Mouse (Mus musculus) liver, embryonic 14.5 days (tissue): Measurements from ENCODE around the gene Ccdc65. TPM values are rescaled to one million over a fixed set of nuclear protein-coding genes. Genes with fewer than 3 reads are reported as not detected.

Experiments used
- ATAC-seq: fragments of 200-750 bp; cut with Nextera tagmentation; 2 replicates; pipeline ENCODE4 v1.8.0; 2017; ENCODE audit warnings: moderate number of reproducible peaks, mild to moderate bottlenecking, moderate library complexity; ENCODE audit not compliant: insufficient read depth
- DNase-seq, 3 experiments: peaks; one replicate each; pipeline ENCODE4 v3.0.0-alpha.2; 2012 to 2013; ENCODE audit warnings: low read depth in 3 of 3, low spot score in 3 of 3
- H3K27ac ChIP-seq: fragments of 300-500 bp; sonication (generic); 2 replicates; pipeline ENCODE4 v1.5.1; 2014; ENCODE audit warnings: moderate library complexity, mild to moderate bottlenecking, control low read depth, inconsistent platforms
- H3K27me3 ChIP-seq: fragments of 300-500 bp; sonication (generic); 2 replicates; pipeline ENCODE4 v1.6.1; 2014; ENCODE audit warnings: mild to moderate bottlenecking, low read length, moderate library complexity; ENCODE audit not compliant: control insufficient read depth, insufficient read depth
- H3K36me3 ChIP-seq: fragments of 300-500 bp; sonication (generic); replicated peaks from 2 replicates; pipeline ENCODE4 v1.6.1; 2014; ENCODE audit warnings: low read depth; ENCODE audit not compliant: control insufficient read depth, insufficient read depth
- H3K4me1 ChIP-seq, 2 experiments: fragments of 200-500 bp in 1 of 2; fragments of 300-500 bp in 1 of 2; sonication (generic) in 1 of 2; replicated peaks; 2 replicates each; pipeline ENCODE4 v1.6.1; 2012 to 2014; ENCODE audit warnings: antibody characterized with exemption in 1 of 2, inconsistent platforms in 1 of 2, low read length in 1 of 2; ENCODE audit not compliant: control insufficient read depth in 2 of 2, insufficient read depth in 2 of 2
- H3K4me2 ChIP-seq: fragments of 300-500 bp; sonication (generic); 2 replicates; pipeline ENCODE4 v1.6.1; 2014; ENCODE audit warnings: low read depth, mild to moderate bottlenecking, control low read depth, moderate library complexity
- H3K4me3 ChIP-seq, 2 experiments: fragments of 200-500 bp in 1 of 2; fragments of 300-500 bp in 1 of 2; sonication (generic) in 1 of 2; 2 replicates each; pipeline ENCODE4 v1.5.1; 2012 to 2014; ENCODE audit warnings: low read depth in 2 of 2, low read length in 2 of 2, mild to moderate bottlenecking in 2 of 2, control low read depth in 1 of 2, inconsistent platforms in 1 of 2, moderate library complexity in 1 of 2; ENCODE audit not compliant: insufficient read depth in 1 of 2
- H3K9ac ChIP-seq: fragments of 300-500 bp; sonication (generic); replicated peaks from 2 replicates; pipeline ENCODE4 v1.6.1; 2014; ENCODE audit warnings: mild to moderate bottlenecking, control low read depth, moderate library complexity
- H3K9me3 ChIP-seq: fragments of 300-500 bp; sonication (generic); 2 replicates; pipeline ENCODE4 v1.6.1; 2016; ENCODE audit warnings: low read length, mixed read lengths; ENCODE audit not compliant: control insufficient read depth
- CTCF ChIP-seq: IDR thresholded peaks from 2 replicates; pipeline ENCODE4 v1.5.1; 2016; ENCODE audit warnings: antibody characterized with exemption, low read depth, control low read depth
- EP300 ChIP-seq: IDR thresholded peaks from 2 replicates; pipeline ENCODE4 v1.6.1; 2016; ENCODE audit warnings: antibody characterized with exemption, low read depth
- WGBS: fragments of 180-500 bp; shearing (Covaris S2); extraction: QIAGEN DNeasy Blood & Tissue Kit; methylation state at CpG from one replicate; pipeline ENCODE4 v1.1.7; 2014; ENCODE audit not compliant: insufficient replicate concordance; 5-methylcytosine and 5-hydroxymethylcytosine counted together
- polyA plus RNA-seq, 2 experiments: library from polyadenylated mRNA; depleted of rRNA in 1 of 2; stranded (reverse) in 1 of 2; unstranded in 1 of 2; fragments of >200 nt; fragmentation: Nextera tagmentation in 1 of 2; extraction: Ambion mirVana in 1 of 2; gene quantifications; 2 replicates each; pipeline versions ENCODE4 v1.2.1 to v1.2.3; 2012 to 2014

Ccdc65 gene
- polyA plus RNA-seq, 2 experiments = 0.01 TPM; not detected in 1

DNA sequence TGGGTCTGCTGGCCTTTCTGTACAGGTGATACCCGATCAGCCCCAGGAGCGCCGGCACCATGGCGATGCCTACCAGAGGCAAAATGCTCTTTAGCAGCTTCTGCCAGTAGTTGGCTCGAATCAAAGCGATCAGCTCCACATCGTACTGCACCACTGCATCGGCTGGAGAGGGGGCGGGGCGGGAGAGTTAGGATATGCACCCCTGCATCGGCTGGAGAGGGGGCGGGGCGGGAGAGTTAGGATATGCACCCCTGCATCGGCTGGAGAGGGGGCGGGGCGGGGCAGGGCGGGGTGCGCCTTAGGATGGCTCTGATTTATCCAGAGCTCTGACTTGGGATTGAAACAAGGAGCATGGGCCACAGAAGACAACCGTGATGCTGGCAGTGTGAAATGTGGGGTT is 16.4 kb downstream of the Ccdc65 start:
- TF ChIP-seq CTCF = no peak
- no peak for TF ChIP-seq EP300
- 46% methylated on average over 19 of the region's 19 CpGs for WGBS

DNA sequence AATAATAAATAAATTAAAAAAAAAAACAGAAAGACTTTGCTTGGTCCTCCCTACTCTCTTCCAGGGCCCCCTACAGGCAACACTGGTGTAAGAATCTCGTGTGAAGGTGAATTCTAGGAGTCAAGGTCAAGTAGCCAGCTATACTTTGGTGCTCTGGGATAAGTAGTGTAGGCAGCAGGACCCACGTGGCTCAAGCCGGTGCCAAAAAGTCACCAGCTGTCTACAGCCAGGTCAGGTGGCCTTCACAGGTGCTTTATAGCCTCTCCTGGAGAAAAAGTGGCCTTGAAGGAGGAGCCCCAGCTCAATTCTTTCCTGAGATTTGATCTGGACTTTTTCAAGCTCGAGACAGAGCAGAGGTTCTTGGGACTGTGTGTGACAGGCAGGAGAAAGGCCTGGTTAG is 18.1 kb downstream of the Ccdc65 start:
- no peak for ATAC-seq
- H3K4me3 ChIP-seq = no peak overlapping the region
- no peaks in the 10 kb centered on the region for H3K36me3 ChIP-seq
- no peak overlapping the region for H3K27ac ChIP-seq
- WGBS = 53% methylated on average over 4 of the region's 4 CpGs
- H3K4me1 ChIP-seq = peaks cover 0 to 11% of the 10 kb centered on the region in 2 experiments; a peak in 2 of 4 replicates
- no peak for DNase-seq
- H3K27me3 ChIP-seq = peaks cover 13% of the 10 kb centered on the region
- H3K9me3 ChIP-seq = no peaks in the 10 kb centered on the region
- no peak overlapping the region for H3K9ac ChIP-seq
- no peak; the same call in 1 of the 2 replicates for TF ChIP-seq CTCF
- no peak for TF ChIP-seq EP300
- H3K4me2 ChIP-seq = no peak overlapping the region

More for the DNA sequence above, 16.4 kb downstream of the Ccdc65 start:
- Histone ChIP-seq H3K4me2 (no peak overlapping the region), H3K4me1 (peaks cover 0 to 9% of the 10 kb centered on the region in 2 experiments; a peak in 2 of 4 replicates), H3K27me3 (peaks cover 13% of the 10 kb centered on the region), H3K36me3 (no peaks in the 10 kb centered on the region), H3K9ac (no peak overlapping the region), H3K9me3 (no peaks in the 10 kb centered on the region), H3K4me3 (no peak overlapping the region), H3K27ac (no peak overlapping the region)
- DNase-seq (no peak), ATAC-seq (no peak)

DNA sequence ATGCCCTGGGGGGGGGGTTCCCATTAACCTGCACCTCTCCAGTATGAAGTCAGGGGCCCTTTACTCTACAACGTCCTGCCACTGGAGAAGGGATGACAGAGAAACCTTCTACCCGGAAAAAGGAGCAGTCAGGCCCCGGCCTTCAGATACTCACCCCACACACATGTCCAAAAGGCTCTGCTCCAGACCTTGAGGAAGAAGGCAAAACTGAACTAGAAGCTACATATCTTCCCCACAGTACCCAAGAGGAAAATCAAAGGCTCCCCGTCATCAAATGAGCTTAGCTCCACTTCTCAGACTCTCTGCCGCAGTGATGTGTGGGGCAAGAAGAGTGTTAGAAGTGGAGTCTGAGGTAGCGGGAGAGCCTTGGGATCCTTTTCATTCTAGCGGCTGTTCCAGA is 18.7 kb downstream of the Ccdc65 start:
- ATAC-seq (no peak), DNase-seq (no peak)
- Histone ChIP-seq H3K27me3 (peaks cover 13% of the 10 kb centered on the region), H3K9ac (no peak overlapping the region), H3K4me1 (peaks cover 0 to 11% of the 10 kb centered on the region in 2 experiments; a peak in 2 of 4 replicates), H3K9me3 (no peaks in the 10 kb centered on the region), H3K27ac (no peak overlapping the region), H3K4me3 (peak overlapping the region; percentile 61 to 73), H3K4me2 (peak overlapping the region; percentile 77), H3K36me3 (no peaks in the 10 kb centered on the region)
- no peak for TF ChIP-seq EP300
- no peak for TF ChIP-seq CTCF
- 45% methylated on average over 7 of the region's 7 CpGs for WGBS

DNA sequence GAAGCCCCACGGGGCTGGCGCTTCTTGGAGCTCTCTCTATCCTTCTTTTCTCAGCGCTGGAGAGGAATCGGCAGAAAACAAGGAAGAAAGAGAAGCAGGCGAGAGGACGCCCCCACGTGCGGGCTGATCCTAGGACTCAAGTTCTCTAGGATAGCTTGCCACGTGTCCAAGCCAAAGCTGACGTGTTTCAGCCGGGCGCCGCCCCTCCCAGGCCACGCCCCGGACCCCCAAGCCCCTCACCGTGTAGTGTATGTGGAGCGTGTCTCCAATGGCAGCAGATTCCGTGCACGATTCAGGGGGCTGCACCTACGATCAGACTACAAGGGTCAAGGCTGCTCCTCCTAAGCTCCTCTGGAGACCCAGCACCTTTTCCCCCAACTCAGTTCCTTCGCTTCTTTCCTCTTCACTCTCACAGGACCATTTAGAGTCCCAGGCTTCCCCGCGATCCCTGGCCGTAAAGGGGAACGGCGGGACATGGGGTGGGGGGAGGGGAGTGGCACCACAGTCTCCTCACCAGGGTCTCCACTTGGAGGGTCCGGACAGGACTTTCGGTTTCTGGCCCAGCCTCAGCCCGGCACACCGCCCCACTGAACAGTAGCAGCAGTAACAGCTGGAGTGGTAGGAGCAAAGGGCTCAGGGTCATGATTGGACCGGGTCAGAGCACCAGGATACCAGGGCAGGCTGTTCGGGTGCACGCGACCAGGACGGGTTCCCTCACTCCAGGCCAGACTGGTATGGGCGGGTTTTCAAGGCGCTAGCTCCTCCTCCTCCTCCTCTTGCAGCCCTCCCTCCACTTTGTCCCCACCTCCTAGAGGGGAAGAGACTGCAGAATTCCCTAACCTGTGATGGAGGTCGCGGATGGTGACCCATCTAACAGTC is 19.7 kb downstream of the Ccdc65 start, which contains the start of gene Fkbp11:
Fkbp11 (minus strand) TSS at position 756 of the 879 bp plus-strand sequence.
- H3K4me2 ChIP-seq = peak within 1 kb of the TSS; percentile 77
- H3K4me1 ChIP-seq = peaks cover 0 to 13% of the 10 kb centered on the region in 2 experiments; a peak in 2 of 4 replicates
- H3K4me3 ChIP-seq = peak within 1 kb of the TSS; percentile 61 to 73
- no peaks in the 10 kb centered on the region for H3K9me3 ChIP-seq
- TF ChIP-seq CTCF (no peak), EP300 (no peak)
- DNase-seq (peak; percentile 33 to 39 (median 35)), ATAC-seq (peak; percentile 67)
- H3K36me3 ChIP-seq = no peaks in the 10 kb centered on the region
- H3K9ac ChIP-seq = peak within 1 kb of the TSS; percentile 60
- H3K27ac ChIP-seq = 0 out of 2 replicates have a peak within 1 kb of the TSS, but pooled peaks have one; percentile 7
- H3K27me3 ChIP-seq = peaks cover 13% of the 10 kb centered on the region
- WGBS = under 1% methylated on average over 38 of the region's 39 CpGs

DNA sequence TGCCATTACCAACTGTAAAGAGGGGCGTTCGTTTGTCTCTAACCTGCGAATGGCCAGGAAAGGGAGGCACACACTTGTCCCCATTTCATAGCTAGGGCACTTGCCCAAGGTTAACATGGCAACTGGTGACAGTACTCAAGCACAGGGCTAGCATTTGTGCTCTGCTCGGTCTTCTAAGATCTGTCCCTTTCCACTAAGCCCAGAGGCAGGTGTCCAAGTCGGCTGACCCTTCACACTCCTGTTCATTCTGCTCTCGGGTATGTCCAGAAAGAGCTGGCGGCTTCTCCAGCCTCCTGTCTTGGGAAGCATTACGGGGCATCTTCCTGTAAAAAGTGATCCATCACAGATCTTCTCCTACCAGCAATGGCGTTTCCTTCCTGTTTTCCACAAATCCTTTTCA is 20.4 kb downstream of the Ccdc65 start:
- ATAC-seq = no peak
- Histone ChIP-seq H3K9ac (no peak overlapping the region), H3K27ac (no peak overlapping the region), H3K36me3 (no peaks in the 10 kb centered on the region), H3K4me3 (peak overlapping the region; percentile 61 to 73; a peak in 1 of 4 replicates), H3K4me2 (peak overlapping the region; percentile 77), H3K4me1 (peaks cover 4 to 19% of the 10 kb centered on the region in 2 experiments; a peak in 3 of 4 replicates), H3K9me3 (no peaks in the 10 kb centered on the region), H3K27me3 (peaks cover 13% of the 10 kb centered on the region)
- no peak for DNase-seq
- TF ChIP-seq CTCF (no peak), EP300 (no peak)
- WGBS = 19% methylated on average over 9 of the region's 9 CpGs
